Mouse (Mus musculus): ENCODE data around the gene Myl6.

DNA sequence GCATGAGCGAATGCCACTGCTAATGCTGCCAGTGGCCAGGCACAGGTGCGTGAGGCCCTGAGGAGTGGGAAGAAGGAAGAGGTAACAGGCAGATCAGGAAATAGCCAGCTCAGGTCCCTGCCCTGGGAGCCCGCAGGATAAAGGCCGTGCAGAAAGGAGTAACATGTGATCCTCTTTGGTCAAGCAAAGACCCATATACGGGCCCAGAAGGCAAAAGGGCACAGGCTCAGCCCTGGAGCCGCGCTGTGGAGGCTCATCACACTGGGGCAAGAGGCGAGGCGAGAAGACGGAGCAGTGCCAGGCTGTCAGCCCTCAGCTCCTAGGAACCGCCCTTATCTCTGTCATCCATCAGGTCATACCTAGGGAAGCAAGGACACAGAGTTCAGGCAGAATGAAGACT, 16.4 kb upstream of the Myl6 start:
- no peak for TF ChIP-seq CTCF (IDR thresholded peaks at IDR 0.05; ENCODE audit: borderline replicate concordance, control insufficient read depth, extremely low read depth, insufficient read depth, low read length, poor library complexity)
- no peak for TF ChIP-seq POLR2A (IDR thresholded peaks at IDR 0.05; ENCODE audit: control insufficient read depth, extremely low read depth, insufficient read depth, low read length, poor library complexity)
